Mouse (Mus musculus): ENCODE measurements around the gene Srcin1. TPM values are rescaled to one million over a fixed set of nuclear protein-coding genes. Genes with fewer than 3 reads are reported as not detected.

Gene Srcin1
- polyA plus RNA-seq (2021; fragmentation: Nextera tagmentation): 4.8 and 6.1 TPM in 2 replicates
- long read RNA-seq, experiment 1, partial matches to known transcripts: 1 of 11 reads
- long read RNA-seq, experiment 1, other reads (novel, unspliced or antisense): 10 of 11 reads
- long read RNA-seq, experiment 2, partial matches to known transcripts: 4 of 18 reads
- long read RNA-seq, experiment 2, other reads (novel, unspliced or antisense): 14 of 18 reads

GRCm38 (mm10) chr11:97576136-97576906, at the start of gene Srcin1:
Srcin1 (minus strand) TSS chr11:97576186.

GRCm38 (mm10) chr11:97499865-97500719, 75.9 kb downstream of the Srcin1 start, which contains the start of gene 4933428G20Rik:
4933428G20Rik (minus strand) TSS chr11:97500340.

Other genes with a start within 250 kb of the Srcin1 start
- 0.09 and 0.19 TPM in 2 replicates for gene Gpr179, start 224.1 kb downstream of the Srcin1 start, polyA plus RNA-seq (2021; fragmentation: Nextera tagmentation)
- 4.9 and 5.1 TPM in 2 replicates for gene Socs7, start 213.6 kb downstream of the Srcin1 start, polyA plus RNA-seq (2021; fragmentation: Nextera tagmentation)
- 8.5 and 10.1 TPM in 2 replicates for gene Arhgap23, start 160.7 kb downstream of the Srcin1 start, polyA plus RNA-seq (2021; fragmentation: Nextera tagmentation)
- not detected in 2 replicates for gene 4933428G20Rik, start 75.8 kb downstream of the Srcin1 start, polyA plus RNA-seq (2021; fragmentation: Nextera tagmentation)
- 2.8 and 4.2 TPM in 2 replicates for gene Epop, start 53.5 kb upstream of the Srcin1 start, polyA plus RNA-seq (2021; fragmentation: Nextera tagmentation)
- gene Mllt6, start 87.2 kb upstream of the Srcin1 start, polyA plus RNA-seq (2021; fragmentation: Nextera tagmentation): 4.2 and 4.3 TPM in 2 replicates
- gene Cisd3, start 109.6 kb upstream of the Srcin1 start, polyA plus RNA-seq (2021; fragmentation: Nextera tagmentation): 79.0 and 82.9 TPM in 2 replicates
- 3.3 and 3.7 TPM in 2 replicates for gene Pcgf2, start 124.3 kb upstream of the Srcin1 start, polyA plus RNA-seq (2021; fragmentation: Nextera tagmentation)
- 415 and 436 TPM in 2 replicates for gene Psmb3, start 127.2 kb upstream of the Srcin1 start, polyA plus RNA-seq (2021; fragmentation: Nextera tagmentation)
- gene Pip4k2b, start 168.5 kb upstream of the Srcin1 start, polyA plus RNA-seq (2021; fragmentation: Nextera tagmentation): 2.4 and 3.1 TPM in 2 replicates
- gene Cwc25, start 190.4 kb upstream of the Srcin1 start, polyA plus RNA-seq (2021; fragmentation: Nextera tagmentation): 8.1 and 8.3 TPM in 2 replicates
- gene 1700001P01Rik, start 199.7 kb upstream of the Srcin1 start, polyA plus RNA-seq (2021; fragmentation: Nextera tagmentation): 0.53 TPM in 1 of 2 replicates, not detected in the other
- 631 and 670 TPM in 2 replicates for gene Rpl23, start 206.3 kb upstream of the Srcin1 start, polyA plus RNA-seq (2021; fragmentation: Nextera tagmentation)
- gene Lasp1, start 222.8 kb upstream of the Srcin1 start, polyA plus RNA-seq (2021; fragmentation: Nextera tagmentation): 36.2 and 46.2 TPM in 2 replicates